Mouse (Mus musculus): Measurements from ENCODE around the gene Dip2b.

DNA sequence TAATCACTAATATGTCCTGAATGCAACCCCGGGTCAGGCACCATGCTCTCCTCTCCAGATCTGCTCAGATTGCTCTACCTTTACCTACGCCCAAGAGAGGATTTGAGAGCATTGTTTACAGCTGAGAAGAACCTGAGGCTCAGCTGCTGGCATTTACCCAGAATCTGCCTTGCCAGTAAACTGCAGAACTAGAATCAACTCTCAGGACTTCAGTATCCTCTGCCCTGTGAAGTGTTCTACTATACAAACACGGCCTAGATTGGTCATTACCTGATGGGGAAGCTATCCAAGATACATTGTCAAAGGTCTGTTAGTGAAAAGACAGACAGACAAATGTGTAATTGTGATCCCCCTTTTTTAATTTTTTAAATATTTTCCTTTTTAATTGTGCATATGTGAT is 138.7 kb downstream of the Dip2b start:
- TF ChIP-seq CTCF (IDR thresholded peaks at IDR 0.05 in 2 of 3, conservative IDR thresholded peaks at IDR 0.05 in 1 of 3; ENCODE audit: control insufficient read depth in 1 of 3, insufficient read depth in 1 of 3, low read depth in 2 of 3, low read length in 3 of 3, poor library complexity in 1 of 3, severe bottlenecking in 1 of 3) (no peak), POLR2AphosphoS2 (IDR thresholded peaks at IDR 0.05; ENCODE audit: low read length) (no peak), GATA1 (IDR thresholded peaks at IDR 0.05; ENCODE audit: low read depth, low read length) (no peak), BHLHE40 (IDR thresholded peaks at IDR 0.05; ENCODE audit: borderline replicate concordance, low read depth, low read length) (no peak), MAX (IDR thresholded peaks at IDR 0.05; ENCODE audit: low read length) (no peak), ZC3H11A (IDR thresholded peaks at IDR 0.05; ENCODE audit: low read depth, low read length) (no peak), TCF12 (IDR thresholded peaks at IDR 0.05; ENCODE audit: low read depth, low read length) (no peak), EP300 (IDR thresholded peaks at IDR 0.05; ENCODE audit: low read depth in 1 of 2, low read length in 2 of 2) (no peak), ZMIZ1 (IDR thresholded peaks at IDR 0.05; ENCODE audit: low read depth, low read length) (no peak)
